Mouse (Mus musculus): ENCODE measurements around the gene Tlnrd1.

DNA sequence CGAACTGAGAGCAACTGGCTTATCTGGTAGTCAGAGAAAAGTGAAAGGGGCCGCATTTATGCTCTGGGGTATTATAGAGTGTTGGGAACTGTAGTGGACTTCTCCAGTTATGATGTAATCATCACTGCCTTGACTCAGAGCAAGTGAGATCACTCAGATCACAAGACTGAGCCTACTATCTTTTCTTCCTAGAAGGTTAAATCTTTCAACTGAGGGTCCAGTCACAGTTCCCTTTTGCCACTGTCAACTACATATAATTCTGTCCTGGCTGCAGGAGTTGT, 27.0 kb downstream of the Tlnrd1 start:
- TF ChIP-seq EP300 (IDR thresholded peaks at IDR 0.05) = no peak
- TF ChIP-seq CTCF (IDR thresholded peaks at IDR 0.05) = no peak

All from lung, postnatal 0 days (tissue).